Mouse (Mus musculus): ENCODE results near the gene Prtn3.

- no peak for TF ChIP-seq POLR2A (IDR thresholded peaks at IDR 0.05; ENCODE audit: borderline replicate concordance, extremely low read depth, insufficient read depth, insufficient read length, poor library complexity, severe bottlenecking)
- TF ChIP-seq CTCF (IDR thresholded peaks at IDR 0.05; ENCODE audit: borderline replicate concordance, extremely low read depth, insufficient read depth, insufficient read length), result no peak
Measured at GRCm38 (mm10) chr10:79859116-79859515, 15.2 kb upstream of the Prtn3 start.

Data from brain, embryonic 14.5 days (tissue).